Mouse (Mus musculus): ENCODE results near the gene Caml. TPM values are rescaled to one million over a fixed set of nuclear protein-coding genes. Genes with fewer than 3 reads are reported as not detected.
A peak's percentile ranks its signal among the peaks of the same experiment; 100 is the strongest.
"Not testable (repeated sequence)": the region's sequence is repeated elsewhere in the genome, so short reads cannot be mapped to it uniquely, and the experiment has no call there.

The Caml gene
- 10 to 100 TPM; 44.2 to 47.9 TPM for total RNA-seq (2021)

DNA sequence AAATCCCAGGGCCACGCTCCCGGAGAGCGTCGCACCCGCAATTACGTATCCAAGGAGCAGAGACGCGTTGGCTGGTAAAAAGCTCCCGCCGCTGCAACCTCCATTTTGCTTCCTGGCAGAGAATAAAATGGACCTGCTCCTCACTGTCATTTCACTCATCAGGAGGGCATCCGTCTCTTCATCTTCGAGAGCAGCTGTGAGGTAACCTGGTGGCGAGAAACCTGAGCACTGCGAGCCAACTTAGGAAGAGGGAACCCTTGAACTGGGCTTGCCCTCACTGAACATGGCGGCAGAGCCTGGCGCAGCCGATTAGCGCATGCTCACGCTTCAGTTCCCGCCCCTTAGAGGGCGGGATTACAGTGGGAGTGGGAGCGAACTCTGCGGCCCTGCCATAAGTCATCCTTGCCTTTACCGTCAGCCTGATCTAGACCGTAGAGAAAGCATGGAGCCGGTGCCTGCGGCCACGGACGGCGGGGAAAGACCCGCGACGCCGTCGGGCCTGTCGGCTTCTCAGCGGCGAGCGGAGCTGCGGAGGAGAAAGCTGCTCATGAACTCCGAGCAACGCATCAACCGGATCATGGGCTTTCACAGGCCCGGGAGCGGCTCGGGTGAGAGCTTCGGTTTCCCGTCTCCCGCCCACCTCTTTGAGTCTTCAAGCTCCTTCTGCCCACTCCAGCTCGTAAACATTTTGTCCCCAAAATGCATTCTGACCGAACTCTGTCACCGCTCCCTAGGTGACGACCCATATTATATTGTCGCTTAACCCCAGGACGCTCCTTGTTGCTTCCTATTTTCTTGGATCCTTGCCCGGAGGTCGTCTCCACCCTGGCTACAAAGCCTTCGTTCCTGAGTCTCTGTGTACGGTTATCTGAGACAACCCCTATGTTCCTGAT is at the start of gene Caml:
Gene Caml (plus strand): TSS at position 357 of the 893 bp plus-strand sequence.
- DNase-seq: peak; percentile 86 to 89

DNA sequence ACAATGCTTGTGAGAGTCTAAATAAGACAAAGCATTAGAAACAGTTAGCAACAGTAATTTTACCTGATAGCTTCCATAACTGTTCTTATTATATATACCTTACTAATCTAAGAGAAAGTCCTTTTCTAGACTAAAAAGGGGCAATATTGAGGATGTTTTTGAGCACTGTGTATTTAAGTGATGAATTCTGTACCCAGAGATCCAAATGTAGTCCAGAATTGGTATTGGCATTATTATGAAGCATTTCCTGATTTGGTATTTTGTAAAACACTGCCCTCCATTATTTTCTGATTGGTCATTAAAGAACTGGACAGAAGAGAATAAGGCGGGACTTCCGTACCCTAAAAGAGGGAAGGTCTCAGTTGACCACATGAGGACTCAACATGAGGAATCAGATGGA is 49.4 kb upstream of the Caml start, which contains the start of gene Tmed9:
Gene Tmed9 (plus strand): TSS at position 301 of the 400 bp plus-strand sequence.
- no peak for DNase-seq

DNA sequence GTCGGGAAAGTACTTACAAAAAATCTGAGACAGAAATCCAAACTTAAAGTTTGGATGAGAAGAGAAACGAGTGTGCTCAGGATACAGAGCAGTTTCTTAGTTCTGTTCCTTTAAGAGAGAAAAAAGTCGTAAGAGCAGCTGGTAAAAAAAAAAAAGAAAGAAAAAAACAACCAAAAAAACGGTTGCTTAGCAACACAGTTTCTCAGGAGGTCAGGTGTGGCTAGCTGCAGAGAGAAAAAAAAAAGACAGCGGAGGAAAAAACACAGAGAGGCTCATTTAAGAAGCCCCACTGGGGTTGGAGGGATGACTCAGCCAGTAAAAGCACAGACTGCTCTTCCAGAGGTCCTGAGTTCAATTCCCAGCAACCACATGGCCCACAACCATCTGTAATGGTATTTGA is 48.5 kb upstream of the Caml start:
- no peak for DNase-seq

DNA sequence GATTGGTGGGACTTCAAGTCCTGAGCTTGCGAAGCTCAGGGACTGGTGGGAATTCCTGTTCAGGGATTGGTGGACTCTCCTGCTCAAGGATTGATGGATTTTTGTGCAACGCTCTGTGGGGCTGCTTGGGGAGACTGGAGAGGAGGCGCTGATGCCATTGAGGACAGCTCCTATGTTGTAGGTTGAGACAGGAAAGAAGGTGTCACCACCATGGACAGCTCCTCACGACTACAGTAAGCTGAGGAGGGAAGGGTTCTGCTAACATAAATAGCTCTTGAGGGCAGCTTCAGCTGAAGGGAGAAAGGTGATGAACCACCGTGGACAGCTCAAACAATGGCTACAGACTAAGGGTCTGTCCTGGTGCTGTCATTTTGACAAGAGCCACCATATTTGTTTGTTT is 46.9 kb upstream of the Caml start:
- DNase-seq: no peak

GRCm38 (mm10) chr13:55576872-55577271 is 45.9 kb upstream of the Caml start:
- not testable (repeated sequence) for DNase-seq

DNA sequence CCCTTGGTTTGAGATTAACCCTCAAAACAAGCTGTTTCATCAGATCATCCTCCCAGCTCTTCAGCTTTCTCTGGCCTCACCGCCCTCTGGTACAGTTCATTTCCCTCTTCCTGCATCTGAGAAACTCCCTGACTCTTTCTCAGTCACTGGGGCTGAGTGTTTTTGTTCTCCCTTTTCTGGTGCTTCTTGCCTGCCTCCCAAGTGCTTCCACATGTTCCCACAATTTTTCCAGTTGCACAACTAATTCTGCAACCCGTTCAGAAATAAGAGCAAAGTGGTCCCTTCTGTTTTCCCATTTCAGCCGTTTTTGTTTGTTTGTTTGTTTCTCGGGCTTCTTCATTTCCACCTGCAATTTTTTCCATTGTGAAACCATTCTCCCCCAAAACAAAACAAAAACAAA is 44.7 kb upstream of the Caml start:
- DNase-seq: no peak

- DNase-seq: no peak
Observed at GRCm38 (mm10) chr13:55591961-55592490, 30.8 kb upstream of the Caml start.

GRCm38 (mm10) chr13:55592512-55593253 is 30.1 kb upstream of the Caml start:
- peak; percentile 96 to 97 for DNase-seq

- DNase-seq: no peak
Observed at GRCm38 (mm10) chr13:55593254-55593747, 29.5 kb upstream of the Caml start.

- peak; percentile 40 to 61 for DNase-seq
Observed at GRCm38 (mm10) chr13:55595375-55595774, 27.4 kb upstream of the Caml start.

- no peak for DNase-seq
Observed at GRCm38 (mm10) chr13:55596802-55597201, 26.0 kb upstream of the Caml start.

- DNase-seq: peak; percentile 84 to 89
Observed at GRCm38 (mm10) chr13:55599566-55600540, 23.0 kb upstream of the Caml start, which contains the start of gene B4galt7. Gene B4galt7, plus strand, starts transcription at chr13:55599896.

- DNase-seq: no peak
Observed at GRCm38 (mm10) chr13:55600657-55601056, 22.1 kb upstream of the Caml start.

DNA sequence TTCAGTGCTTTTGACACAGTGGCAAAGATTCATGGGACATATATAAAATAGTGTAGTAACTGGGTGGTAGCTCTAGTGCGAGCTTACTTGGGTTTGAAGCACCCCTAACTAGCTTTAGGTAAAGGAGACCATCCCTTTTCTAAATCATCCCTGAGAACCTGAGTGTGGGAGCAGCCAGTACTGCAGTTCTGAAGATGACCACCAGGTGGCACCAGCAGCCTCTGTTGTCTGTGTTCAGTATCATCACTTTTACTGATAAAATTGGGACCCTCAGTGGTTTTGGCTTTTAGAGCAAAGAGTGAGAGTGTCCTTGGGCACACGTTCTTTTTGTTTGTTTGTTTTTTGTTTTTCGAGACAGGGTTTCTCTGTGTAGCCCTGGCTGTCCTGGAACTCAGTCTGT is 21.2 kb upstream of the Caml start:
- DNase-seq: peak; percentile 82 to 85

DNA sequence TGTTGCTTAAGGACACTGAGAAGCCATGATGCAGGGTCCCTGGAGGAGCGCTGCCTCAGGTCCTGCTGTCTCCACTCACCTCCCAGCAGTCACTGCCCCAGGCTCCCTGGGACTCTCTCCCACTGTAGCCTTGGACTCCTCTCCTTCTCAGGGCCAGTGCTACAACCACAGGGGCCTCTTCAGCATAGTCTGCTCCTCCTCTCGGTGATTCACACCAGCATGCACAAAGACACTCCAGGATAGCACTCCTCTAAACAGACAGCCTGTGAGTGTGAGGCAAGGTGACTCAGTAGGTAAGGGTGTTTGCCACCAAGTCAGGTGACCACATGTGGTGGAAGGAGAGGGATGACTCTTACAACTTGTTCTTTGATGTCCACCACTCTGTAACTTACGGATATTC is 18.2 kb upstream of the Caml start:
- DNase-seq: no peak

DNA sequence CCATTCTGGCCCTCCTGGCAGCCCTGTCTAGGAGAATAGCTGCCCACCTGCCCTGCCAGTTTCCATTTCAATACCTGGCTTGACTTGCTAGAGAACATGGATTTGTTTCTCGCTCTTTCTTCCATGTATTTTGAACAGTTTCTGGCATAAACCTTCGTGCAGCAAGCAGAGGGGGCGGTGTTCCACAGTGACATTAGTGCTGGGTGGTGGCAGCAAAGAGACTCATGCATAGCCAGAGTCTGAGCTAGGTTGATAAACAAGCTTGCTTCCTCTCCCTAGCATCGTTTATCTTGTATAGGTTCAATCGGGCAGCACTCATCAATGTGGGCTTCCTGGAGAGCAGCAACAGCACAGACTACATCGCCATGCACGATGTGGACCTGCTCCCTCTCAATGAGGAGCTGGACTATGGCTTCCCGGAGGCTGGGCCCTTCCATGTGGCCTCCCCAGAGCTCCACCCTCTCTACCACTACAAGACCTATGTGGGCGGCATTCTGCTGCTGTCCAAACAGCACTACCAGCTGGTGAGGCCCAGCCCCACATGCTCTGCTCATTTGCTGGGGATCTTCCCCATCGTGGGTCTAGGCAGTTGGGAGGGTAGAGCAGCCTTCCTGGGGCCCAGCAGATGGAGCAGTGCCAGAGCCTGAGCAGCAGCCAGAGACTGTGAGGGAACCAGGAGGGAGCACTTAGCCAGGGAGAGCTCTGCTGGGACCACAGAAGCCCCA is 15.7 kb upstream of the Caml start:
- peak; percentile 50 to 61 for DNase-seq

GRCm38 (mm10) chr13:55607624-55608006 is 15.2 kb upstream of the Caml start:
- DNase-seq: no peak

DNA sequence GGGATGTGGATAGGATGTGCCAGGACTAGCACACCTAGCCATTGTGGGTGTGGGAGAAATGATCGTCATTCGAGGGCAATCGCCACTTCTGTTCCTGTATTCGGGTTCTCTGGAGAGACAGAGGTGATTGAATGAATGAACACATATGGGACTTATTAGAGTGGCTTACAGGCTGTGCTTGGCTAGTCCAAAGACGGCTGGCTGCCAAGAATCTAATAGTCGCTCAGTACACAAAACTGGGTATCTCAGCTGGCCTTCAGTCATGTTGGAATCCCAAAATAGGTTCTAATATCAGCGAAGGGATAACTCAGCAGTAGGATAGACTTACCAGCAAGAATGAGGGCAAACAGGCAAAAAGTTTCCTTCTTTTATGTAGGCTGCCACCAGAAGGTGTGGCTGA is 10.8 kb upstream of the Caml start:
- no peak for DNase-seq

GRCm38 (mm10) chr13:55613471-55613870 is 9.3 kb upstream of the Caml start:
- DNase-seq: no peak

DNA sequence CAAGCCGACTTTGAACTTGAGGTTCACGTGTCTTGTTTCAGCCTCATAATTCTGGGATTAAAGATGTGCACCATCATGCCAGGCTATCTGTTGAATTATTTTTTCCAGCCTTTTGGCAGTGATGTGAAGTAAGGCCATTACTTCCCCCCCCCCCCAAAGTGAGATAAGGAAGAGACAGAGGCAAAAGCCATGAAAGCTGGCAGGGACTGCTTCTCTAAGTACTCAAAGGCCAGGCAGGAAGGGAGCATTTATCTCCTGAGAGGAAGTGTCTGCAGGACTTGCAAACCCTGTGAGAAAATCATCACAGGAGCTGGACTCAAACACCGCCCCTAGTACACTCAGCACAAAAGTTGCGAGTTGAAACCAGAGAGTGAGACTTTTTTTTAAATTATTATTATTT is 3.5 kb upstream of the Caml start:
- DNase-seq: no peak

DNA sequence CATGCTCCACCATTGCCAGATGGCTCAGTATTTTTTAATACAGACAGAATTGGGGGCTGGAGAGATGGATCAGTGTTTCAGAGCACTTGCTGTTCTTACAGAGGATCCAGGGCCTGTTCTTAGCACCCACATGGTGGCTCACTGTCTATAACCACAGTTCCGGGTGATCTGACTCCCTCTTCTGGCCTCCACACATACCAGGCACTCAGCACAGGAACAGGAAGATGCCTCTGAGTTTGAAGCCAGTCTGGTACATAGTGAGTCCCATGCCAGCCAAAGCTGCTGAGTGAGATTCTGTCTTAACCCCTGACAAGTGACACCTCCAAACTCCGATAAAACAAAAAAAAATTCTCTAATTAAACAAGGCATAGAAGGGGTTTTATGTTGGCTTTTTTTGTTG is 2.5 kb upstream of the Caml start:
- DNase-seq: no peak
